In genomic region chr17:87264927-87265791, GRCm38 (mm10) we compare ENCODE assay signal across 8 mouse cellular contexts. TPM values are rescaled to one million over a fixed set of nuclear protein-coding genes. Genes with fewer than 3 reads are reported as not detected.
DNase-seq lines count a peak whose midpoint lies in the region; ATAC-seq and TF ChIP-seq lines count a peak whose summit lies in the region.

No protein-coding gene starts in this region.

- H3K9me3 ChIP-seq in neural tube, embryonic 12.5 days, result peaks cover 14% of the 10 kb centered on the region; the same call in 1 of the 2 replicates

- peak overlapping the region; percentile 89 for H3K9ac ChIP-seq in neural tube, embryonic 12.5 days

- WGBS in spleen, adult 2 months, result 6% methylated on average over 28 of the region's 28 CpGs
- 7% methylated on average over 28 of the region's 28 CpGs for WGBS in neural tube, embryonic 12.5 days

- TF ChIP-seq POLR2A in spleen, adult 2 months (IDR thresholded peaks at IDR 0.05; ENCODE audit: low read depth, low read length), result no peak

- no peaks in the 10 kb centered on the region for H3K36me3 ChIP-seq in spleen, adult 2 months (ENCODE audit: control insufficient read depth, insufficient read depth, low read length)
- H3K36me3 ChIP-seq in neural tube, embryonic 12.5 days, result peaks cover 29% of the 10 kb centered on the region

- H3K4me1 ChIP-seq in spleen, adult 2 months (ENCODE audit: control insufficient read depth, insufficient read depth, insufficient read length), result peaks cover 5% of the 10 kb centered on the region; the same call in 1 of the 2 replicates
- H3K4me1 ChIP-seq in neural tube, embryonic 12.5 days, result peaks cover 16% of the 10 kb centered on the region

- DNase-seq in adrenal gland, postnatal 36 days, result peak; percentile 19 to 25
- no peak for DNase-seq in adrenal gland, postnatal 4 days (ENCODE audit: low spot score in 2 of 2)
- no peak for DNase-seq in spleen, adult 2 months (ENCODE audit: low read depth in 1 of 2, low spot score in 2 of 2)
- DNase-seq in spleen, postnatal 10 days (ENCODE audit: low spot score in 2 of 2), result no peak
- no peak for DNase-seq in cerebellum, adult 8-10 months
- DNase-seq in thymus, adult 18-20 months, result no peak

- no peak for TF ChIP-seq CTCF in spleen, adult 2 months (IDR thresholded peaks at IDR 0.05; ENCODE audit: extremely low read depth, insufficient read depth, insufficient read length, insufficient replicate concordance)

- peak overlapping the region; percentile 59 for H3K27ac ChIP-seq in spleen, adult 2 months (ENCODE audit: insufficient read depth, low read length)
- H3K27ac ChIP-seq in neural tube, embryonic 12.5 days, result no peak overlapping the region

- peak overlapping the region; percentile 79 for H3K4me3 ChIP-seq in spleen, adult 2 months (ENCODE audit: extremely low read depth, insufficient read depth, insufficient read length)
- H3K4me3 ChIP-seq in neural tube, embryonic 12.5 days, result peak overlapping the region; percentile 83

- ATAC-seq in inflammation-experienced regulatory T-cells, adult 6 months, result peak; percentile 47
- peak; percentile 85 for ATAC-seq in neural tube, embryonic 12.5 days (ENCODE audit: low FRiP score, low read depth)

- peak overlapping the region; percentile 86 for H3K4me2 ChIP-seq in neural tube, embryonic 12.5 days (replicated peaks)

- H3K27me3 ChIP-seq in spleen, adult 2 months (ENCODE audit: control insufficient read depth, insufficient read depth, low read length), result no peaks in the 10 kb centered on the region
- no peaks in the 10 kb centered on the region for H3K27me3 ChIP-seq in neural tube, embryonic 12.5 days (replicated peaks)

RNA-seq across cellular contexts. Expression of gene Mcfd2, which starts 0.6 kb away (rescaled TPM):
- 100 to 1,000 TPM; 256 to 285 TPM for total RNA-seq in adrenal gland, postnatal 36 days (2021)
- total RNA-seq in adrenal gland, postnatal 4 days (2021), result 100 to 1,000 TPM; 159 to 176 TPM
- 38.5 and 47.0 TPM in 2 replicates for polyA plus RNA-seq in spleen, adult 2 months (2012; rRNA removed)
- polyA plus RNA-seq in inflammation-experienced regulatory T-cells, adult 6 months (2017; shearing (Covaris generic)), result 10 to 100 TPM; 20.8 to 40.7 (median 37.4) TPM
- 53.0 and 55.7 TPM in 2 replicates for polyA plus RNA-seq in neural tube, embryonic 12.5 days (2016; fragmentation: Nextera tagmentation; extraction: Ambion mirVana)

RNA-seq across cellular contexts. Expression of gene Ttc7, which starts 17.5 kb away (rescaled TPM):
- 10 to 100 TPM in 1 of 2 experiments, 1 to 10 TPM in 1; 9.5 to 14.3 TPM for total RNA-seq in adrenal gland, postnatal 36 days (2021)
- total RNA-seq in adrenal gland, postnatal 4 days (2021), result 10 to 100 TPM; 13.0 to 15.9 TPM
- 88.6 and 234 TPM in 2 replicates for polyA plus RNA-seq in spleen, adult 2 months (2012; rRNA removed)
- 10 to 100 TPM; 16.9 to 22.6 (median 20.6) TPM for polyA plus RNA-seq in inflammation-experienced regulatory T-cells, adult 6 months (2017; shearing (Covaris generic))
- 5.1 and 5.9 TPM in 2 replicates for polyA plus RNA-seq in neural tube, embryonic 12.5 days (2016; fragmentation: Nextera tagmentation; extraction: Ambion mirVana)

Comparison
In these comparisons a context has a peak if more than half of its experiments do, and no peak if none do; other contexts are left out.
1. DNase-seq: peak in adrenal gland, postnatal 36 days (2 of 2); none in adrenal gland, postnatal 4 days (0 of 2), spleen, adult 2 months (0 of 2), spleen, postnatal 10 days (0 of 2), cerebellum, adult 8-10 months (single experiment) and thymus, adult 18-20 months (0 of 2).